Mouse (Mus musculus) c-Kit-positive CD71-positive TER-119-negative erythroid progenitor cells, embryonic 14.5 days (primary cell): ENCODE data around the gene Gm12248.

Experiments
- DNase-seq: peaks from one replicate; pipeline ENCODE4 v3.0.0-alpha.2; 2013; ENCODE audit warnings: low read depth

Gene Gm12248

DNA sequence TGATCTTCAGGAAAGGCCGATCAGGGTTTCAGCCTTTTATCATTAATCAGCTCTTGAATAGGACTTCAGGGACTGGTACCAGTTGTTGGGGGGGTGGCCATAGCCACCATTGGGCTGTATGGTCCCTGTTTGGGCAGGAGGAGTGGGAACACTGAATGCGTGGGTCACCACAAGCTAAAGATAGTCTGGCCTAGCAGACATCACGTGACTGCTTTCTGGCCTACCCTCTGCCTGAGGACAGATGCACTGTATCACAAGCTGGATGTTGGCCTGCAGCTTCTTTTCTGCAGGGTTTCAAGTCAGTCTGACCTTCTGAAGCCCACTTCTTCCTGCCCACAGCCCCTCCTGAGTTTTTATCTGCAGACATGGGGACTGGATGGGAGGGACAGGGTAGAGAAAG is 59.3 kb downstream of the Gm12248 start:
- no peak for DNase-seq

DNA sequence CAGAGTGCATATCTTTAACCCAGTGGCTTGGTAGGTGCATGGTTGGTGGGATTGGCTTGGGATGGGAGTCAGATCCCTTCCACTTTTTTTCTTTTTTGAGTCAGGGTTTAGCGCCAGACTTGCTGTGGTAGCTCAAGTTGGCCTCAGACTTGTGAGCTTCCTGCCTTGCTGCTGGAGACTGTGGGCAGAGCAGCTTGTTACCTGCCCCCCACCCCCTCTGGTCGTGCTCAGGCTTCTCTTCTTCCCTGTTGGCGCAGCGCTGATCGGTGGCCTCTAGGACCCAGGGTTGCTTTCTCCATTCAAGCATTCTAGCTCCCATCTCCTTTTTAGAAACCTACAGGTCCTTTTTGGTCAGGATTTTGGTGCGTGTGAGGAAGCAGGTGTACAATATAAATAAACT is 61.8 kb downstream of the Gm12248 start:
- no peak for DNase-seq

DNA sequence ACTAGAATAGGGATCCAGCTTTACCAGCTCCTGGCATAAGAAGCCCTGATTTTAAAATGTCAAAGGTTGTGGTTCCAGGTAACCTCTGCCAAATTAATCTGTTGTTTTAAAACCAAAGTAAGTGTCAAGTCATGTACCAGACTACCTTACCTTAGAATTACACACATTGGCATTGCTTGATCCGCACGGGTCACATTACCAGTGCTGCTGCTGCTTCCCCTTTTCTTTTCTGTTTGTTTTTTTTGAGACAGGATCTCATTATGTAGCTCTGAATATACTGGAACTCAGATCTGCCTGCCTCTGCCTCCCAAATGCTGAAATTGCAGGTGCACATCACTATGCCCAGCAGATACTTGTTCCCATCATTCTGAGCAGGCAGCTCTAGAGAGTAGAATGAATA is 63.1 kb downstream of the Gm12248 start:
- no peak for DNase-seq

DNA sequence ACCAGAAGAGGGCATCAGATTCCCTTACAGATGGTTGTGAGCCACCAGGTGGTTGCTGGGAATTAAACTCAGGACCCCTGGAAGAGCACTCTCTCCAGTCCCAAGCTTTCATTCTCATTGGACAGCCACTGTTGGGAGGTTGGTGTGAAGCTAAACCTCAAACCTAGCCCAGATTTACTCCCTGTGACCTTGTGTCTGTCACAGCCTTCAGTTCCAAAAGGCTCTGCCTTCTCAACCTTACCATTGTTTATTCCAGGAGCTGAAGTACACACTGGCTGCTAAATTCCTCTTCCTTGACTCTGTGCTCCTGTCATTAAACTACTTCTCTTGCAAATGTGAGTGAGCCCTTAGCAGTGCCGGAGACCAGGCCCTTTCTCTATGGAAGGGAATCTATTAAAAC is 64.0 kb downstream of the Gm12248 start:
- no peak for DNase-seq

DNA sequence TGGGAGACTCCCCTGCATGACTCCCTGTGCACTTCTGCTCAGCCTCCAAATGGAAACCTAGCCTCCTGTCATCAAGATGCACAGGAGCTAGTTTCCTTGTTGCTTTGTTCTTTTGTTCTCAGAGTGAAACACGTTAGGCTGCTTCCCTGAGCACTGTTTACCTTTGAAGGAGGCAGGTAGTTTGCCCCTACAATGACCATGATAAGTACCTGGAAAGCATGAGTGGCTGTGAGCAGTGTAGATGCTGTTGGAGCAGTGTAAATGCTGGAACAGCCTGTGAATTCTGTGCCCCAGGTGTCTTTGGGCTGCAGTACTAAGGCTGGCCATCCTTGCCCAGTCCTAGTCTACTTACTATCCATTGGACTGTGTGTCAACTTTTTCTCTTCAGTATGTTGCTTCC is 66.1 kb downstream of the Gm12248 start:
- no peak for DNase-seq

DNA sequence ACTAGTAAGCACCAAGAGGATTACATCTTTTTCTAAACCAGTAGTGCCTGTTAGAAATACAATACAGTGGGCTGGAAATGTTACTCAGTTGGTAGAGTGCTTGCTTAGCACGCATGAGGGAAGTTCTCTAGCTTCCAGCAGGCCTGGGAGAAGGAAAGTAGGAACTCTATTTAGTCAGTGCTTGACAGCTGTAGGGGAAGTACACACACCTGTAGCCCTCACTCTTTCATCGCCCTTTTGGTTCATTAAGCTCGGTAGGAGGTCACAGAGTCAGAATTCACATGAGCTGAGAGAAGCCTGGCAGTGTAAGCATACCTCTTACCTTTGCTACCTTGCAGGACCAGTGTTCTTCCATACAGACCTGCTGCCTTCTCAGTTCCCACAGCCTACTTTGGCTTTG is 66.6 kb downstream of the Gm12248 start:
- DNase-seq = no peak

DNA sequence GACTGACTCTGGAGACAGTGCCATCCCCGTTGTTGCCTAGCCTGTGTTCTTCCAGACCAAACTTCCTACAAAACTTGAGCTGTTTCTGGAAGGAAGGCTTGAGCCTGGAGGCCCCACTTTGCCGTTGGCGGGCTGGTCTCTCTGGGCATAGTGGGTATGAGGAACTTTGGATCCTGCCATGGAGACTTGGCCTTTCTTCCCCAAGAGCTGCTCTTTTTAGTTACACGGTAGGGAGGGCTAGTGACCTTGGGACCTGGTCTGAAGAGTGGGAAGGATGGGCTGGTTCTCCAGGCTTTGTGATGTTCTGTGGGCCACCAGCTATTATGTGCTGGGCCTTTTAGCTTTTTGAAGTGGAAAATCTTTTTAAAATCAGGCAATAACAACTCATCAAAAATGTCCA is 67.1 kb downstream of the Gm12248 start:
- DNase-seq = no peak

DNA sequence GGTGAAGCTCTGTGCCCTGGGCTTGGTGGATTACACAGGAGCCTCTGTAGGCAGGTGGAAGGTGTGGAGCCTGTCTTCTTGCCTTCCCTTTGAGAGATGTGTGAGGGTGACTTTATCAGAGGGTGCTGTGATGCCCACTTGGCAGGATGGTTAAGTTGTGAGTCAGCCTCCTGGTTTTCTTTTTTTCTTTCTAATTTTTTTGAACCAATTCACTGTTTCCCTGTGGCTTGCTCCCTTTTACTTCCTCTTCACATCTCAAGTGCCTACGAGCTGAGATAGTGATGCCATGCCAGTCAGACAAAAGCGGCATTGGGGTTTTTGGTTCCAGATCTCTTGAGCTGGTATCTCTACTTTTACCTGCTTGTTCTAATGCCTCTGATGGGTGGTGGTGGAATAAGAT is 68.3 kb downstream of the Gm12248 start:
- no peak for DNase-seq

DNA sequence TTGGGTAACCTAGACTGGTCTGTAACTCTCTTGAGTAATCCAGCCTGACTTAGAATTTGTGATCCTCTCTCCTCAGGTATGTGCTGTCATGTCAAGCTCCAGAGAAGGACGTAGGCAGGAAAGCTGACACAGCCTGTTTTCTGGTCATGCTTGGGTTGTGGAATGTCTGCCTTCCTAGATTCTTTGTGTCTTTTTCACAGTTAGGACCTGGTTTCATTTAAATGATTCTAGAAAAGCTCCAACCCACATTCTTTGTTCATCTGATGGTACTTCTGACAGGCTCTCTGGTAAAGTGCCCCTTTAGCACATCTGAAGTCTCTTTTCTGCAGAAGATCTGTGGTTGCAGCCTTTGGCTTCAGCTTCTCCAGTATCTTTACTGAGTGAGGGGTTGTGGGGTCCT is 68.7 kb downstream of the Gm12248 start:
- DNase-seq = no peak

DNA sequence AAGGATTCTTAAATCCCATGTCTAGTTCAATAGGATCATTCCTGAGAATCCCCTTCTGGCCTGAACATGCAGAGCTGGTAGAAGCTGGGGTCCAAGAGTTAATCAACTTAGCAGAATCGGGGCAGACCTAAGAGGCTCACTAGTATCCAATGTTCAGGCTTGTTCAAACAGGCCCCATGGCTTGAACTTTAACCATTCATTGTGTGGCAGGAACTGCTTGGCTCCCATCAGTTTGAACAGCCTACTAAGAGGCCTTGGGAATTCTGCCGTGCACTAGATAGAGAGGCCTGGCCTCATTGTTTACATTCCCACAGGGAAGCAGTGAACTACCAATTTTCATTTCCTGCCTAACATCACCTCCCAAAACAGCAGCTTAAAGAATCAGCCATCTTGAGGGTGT is 71.3 kb downstream of the Gm12248 start:
- no peak for DNase-seq

DNA sequence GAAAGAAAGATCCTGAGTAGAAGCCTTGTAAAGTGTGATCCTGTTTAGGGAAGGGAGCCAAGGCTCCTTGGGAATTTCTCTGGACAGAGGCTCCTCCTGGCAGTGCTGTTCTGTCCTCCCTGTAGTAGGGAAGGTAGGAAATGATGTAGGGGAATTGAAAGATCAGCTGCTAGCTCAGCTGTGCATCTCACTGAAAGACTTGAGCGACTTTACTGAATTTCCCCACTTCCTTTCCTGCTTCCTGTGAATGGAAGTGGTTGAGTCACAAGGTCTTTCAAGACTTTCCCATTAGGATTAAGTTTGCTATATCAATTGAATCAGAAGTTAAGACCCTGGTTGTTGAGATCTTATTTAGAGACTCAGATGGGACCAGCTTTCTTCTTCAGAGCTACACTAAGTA is 71.8 kb downstream of the Gm12248 start:
- DNase-seq = no peak

DNA sequence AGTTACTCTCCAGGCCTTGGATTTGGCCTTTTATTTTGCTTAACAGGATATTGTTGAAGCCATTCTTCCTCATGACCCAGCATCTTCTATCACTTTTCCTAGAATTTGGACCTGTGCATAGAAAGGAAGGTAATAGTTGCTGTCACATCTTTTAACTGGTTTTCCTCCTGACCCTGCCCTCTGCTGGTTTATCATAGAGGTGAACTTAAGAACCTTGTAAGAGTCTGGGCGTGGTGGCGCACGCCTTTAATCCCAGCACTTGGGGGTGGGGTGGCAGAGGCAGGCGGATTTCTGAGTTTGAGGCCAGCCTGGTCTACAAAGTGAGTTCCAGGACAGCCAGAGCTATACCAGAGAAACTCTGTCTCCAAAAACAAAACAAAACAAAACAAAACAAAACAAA is 74.2 kb downstream of the Gm12248 start:
- DNase-seq = no peak

DNA sequence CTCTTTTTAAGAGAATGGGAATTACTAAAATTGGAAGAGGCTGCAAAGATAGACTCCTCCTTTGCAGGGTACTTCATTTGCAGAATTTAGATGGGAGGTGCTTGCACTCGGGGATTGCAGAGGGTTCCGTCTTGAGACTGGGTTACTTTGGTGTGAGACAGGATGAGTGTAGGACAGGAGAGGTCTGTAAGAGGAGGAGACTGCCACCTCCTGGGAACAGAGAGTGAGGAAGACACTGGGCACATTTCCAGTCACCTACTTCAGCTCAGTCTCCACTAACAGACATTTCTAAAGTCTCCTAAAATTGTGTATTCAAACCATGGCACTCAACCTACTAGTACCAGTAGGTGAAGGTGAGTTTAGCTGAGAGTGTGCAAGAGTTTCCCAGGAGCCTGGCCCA is 74.6 kb downstream of the Gm12248 start:
- no peak for DNase-seq

DNA sequence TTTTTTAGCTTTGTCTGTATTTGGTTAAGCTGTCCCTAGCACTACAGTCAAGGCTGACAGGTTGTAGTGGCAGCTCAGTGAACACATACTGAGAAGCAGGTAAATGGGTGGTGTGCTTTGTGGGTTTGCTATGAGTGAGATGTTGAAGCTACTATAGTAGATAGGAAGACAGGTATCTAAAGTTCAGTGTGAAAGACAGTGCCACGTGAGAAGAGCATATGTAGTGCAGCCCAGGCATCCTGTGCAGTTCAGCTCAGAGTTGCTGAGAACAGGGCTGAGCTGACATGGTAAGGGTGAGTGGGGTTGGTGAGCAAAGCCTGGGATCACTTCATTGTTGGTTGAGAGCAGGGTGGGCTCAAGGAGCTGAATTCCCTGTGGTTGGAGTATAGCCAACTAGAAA is 75.5 kb downstream of the Gm12248 start:
- DNase-seq = no peak

DNA sequence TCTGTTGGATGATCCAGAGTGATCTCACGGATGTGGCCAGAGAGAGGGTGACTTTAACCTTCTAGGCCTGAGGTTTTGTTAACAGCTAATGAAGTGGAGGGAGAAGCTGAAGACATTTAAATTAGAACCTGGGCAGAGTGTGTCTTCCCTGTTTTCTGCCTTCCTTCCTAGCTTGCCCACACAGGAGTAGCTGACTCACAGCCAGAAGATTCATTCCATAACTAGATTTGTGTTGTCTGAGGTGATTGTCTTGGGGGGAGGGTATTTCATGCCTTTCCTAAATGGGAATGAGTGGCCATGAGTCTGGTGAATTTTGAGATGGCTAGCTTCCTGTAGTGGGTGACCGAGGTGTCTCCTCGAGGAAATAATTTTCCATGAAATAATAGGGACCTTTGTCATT is 76.6 kb downstream of the Gm12248 start:
- DNase-seq = no peak

DNA sequence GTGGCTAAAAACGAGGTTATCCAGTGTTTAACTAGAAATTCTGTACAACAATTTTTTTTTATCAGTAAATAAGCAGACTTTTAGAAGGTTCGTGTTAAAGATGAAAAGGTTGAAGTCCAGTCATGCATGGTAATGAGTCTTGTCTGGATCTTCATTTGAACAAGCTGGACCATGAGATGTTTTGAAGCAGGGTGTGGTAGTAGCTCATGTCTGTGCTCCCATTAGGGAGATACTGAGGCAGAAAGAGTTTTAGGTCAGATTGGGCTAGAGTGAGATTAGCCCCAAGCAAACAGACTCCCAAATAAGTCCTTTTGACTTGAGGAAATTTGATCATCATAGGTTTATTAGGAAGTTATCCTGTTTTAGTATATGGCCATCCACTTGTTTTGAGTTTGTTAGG is 77.6 kb downstream of the Gm12248 start:
- no peak for DNase-seq

DNA sequence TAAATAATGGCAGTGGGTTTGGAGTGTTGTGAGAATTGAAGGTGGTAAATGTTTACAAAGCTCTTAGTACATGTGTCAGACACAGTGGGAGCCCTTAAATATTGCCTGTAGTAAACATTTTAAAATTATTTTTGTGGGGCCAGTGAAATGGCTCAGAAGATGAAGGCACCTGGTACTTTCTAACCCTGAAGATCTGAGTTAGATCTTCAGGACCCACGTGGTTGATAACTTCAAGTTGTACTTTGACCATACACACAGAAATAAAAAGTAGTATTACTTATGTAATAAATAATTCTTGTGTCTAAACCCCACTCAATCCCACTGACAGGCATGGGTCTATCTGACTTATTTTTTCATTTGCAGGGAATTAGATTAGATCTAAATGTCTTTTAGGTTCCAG is 78.3 kb downstream of the Gm12248 start:
- DNase-seq = no peak
